Mouse (Mus musculus) erythroblast, embryonic 14.5 days (primary cell): ENCODE results near the gene 4933405L10Rik. TPM values are rescaled to one million over a fixed set of nuclear protein-coding genes. Genes with fewer than 3 reads are reported as not detected.

ENCODE experiments used
- H3K27me3 ChIP-seq: 2 replicates; pipeline ENCODE4 v1.6.1; 2012; ENCODE audit warnings: inconsistent platforms; ENCODE audit not compliant: control insufficient read depth
- H3K36me3 ChIP-seq: 2 replicates; pipeline ENCODE4 v1.6.1; 2012; ENCODE audit warnings: mild to moderate bottlenecking, inconsistent platforms; ENCODE audit not compliant: control insufficient read depth
- H3K4me1 ChIP-seq: 2 replicates; pipeline ENCODE4 v1.6.1; 2012; ENCODE audit warnings: inconsistent platforms; ENCODE audit not compliant: control insufficient read depth
- H3K4me3 ChIP-seq: replicated peaks from 2 replicates; pipeline ENCODE3; 2012; ENCODE audit warnings: moderate library complexity, mild to moderate bottlenecking, inconsistent platforms
- H3K9me3 ChIP-seq: 2 replicates; pipeline ENCODE4 v1.6.1; 2012; ENCODE audit warnings: low read length, inconsistent platforms, mixed read lengths; ENCODE audit not compliant: control insufficient read depth
- GATA1 ChIP-seq: IDR thresholded peaks from 2 replicates; pipeline ENCODE4 v1.6.1; 2012; ENCODE audit warnings: low read length, inconsistent platforms, mixed read lengths
- TAL1 ChIP-seq: IDR thresholded peaks from 3 replicates; pipeline ENCODE4 v1.6.1; 2012; ENCODE audit warnings: low read length, inconsistent platforms, mixed read lengths
- polyA plus RNA-seq: library from polyadenylated mRNA; stranded (reverse); fragments of >175 nt; gene quantifications from 2 replicates; pipeline ENCODE4 v1.2.3, GENCODE M21; 2012

4933405L10Rik gene
- polyA plus RNA-seq, 1 experiment = not detected

DNA sequence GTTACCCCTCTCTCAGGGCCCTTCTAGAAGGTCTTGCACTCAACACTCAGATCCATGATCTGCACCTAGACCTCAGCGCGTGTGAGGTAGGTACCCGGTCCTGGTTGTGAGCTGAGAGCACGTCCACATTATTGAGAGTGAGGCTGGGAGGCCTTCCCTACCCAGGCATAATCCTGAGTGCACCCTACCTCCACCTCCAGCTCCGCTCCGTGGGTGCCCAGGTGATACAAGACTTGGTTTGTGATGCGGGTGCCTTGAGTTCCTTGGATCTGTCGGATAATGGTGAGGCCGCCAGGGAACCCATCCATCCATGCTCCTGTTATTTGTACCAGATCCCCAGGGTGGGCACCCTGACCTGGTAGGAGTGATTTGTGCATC, 17.5 kb upstream of the 4933405L10Rik start:
- no peaks in the 10 kb centered on the region for H3K9me3 ChIP-seq
- peaks cover 30% of the 10 kb centered on the region for H3K4me1 ChIP-seq
- no peak for TF ChIP-seq TAL1
- TF ChIP-seq GATA1 = no peak
- peaks cover 11% of the 10 kb centered on the region for H3K36me3 ChIP-seq
- H3K4me3 ChIP-seq = no peak overlapping the region
- peaks cover 17% of the 10 kb centered on the region for H3K27me3 ChIP-seq

DNA sequence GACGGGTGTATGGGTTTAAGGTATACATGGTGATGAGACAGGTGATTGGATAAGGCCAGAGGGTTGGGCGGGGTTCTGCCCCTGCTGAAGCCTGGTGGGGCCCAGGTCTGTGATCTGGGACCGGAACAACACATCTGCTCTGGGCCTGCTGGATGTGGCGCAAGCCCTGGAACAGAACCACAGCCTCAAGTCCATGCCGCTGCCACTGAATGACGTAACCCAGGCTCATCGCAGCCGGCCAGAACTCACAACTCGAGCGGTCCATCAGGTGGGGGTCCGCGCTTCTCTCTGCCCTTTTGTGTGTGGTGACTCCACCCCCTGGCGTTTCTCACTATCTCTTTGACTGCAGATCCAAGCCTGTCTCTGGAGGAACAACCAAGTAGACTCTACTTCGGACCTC, 16.5 kb upstream of the 4933405L10Rik start:
- Histone ChIP-seq H3K4me1 (peaks cover 28% of the 10 kb centered on the region), H3K27me3 (peaks cover 17% of the 10 kb centered on the region)
- TF ChIP-seq GATA1 = no peak
- no peak for TF ChIP-seq TAL1

GRCm38 (mm10) chr8:105692449-105693182, 14.8 kb upstream of the 4933405L10Rik start:
- peaks cover 17% of the 10 kb centered on the region for H3K27me3 ChIP-seq
- no peak overlapping the region for H3K4me3 ChIP-seq
- TF ChIP-seq TAL1 (no peak), GATA1 (no peak)
- peaks cover 42% of the 10 kb centered on the region for H3K4me1 ChIP-seq
- peaks cover 29% of the 10 kb centered on the region for H3K36me3 ChIP-seq
- H3K9me3 ChIP-seq = no peaks in the 10 kb centered on the region

More for the DNA sequence above, 16.5 kb upstream of the 4933405L10Rik start:
- H3K36me3 ChIP-seq = peaks cover 17% of the 10 kb centered on the region
- H3K9me3 ChIP-seq = no peaks in the 10 kb centered on the region
- H3K4me3 ChIP-seq = no peak overlapping the region

- Histone ChIP-seq H3K36me3 (peaks cover 40% of the 10 kb centered on the region), H3K4me1 (peaks cover 37% of the 10 kb centered on the region), H3K4me3 (peak overlapping the region; percentile 33), H3K27me3 (peaks cover 17% of the 10 kb centered on the region), H3K9me3 (no peaks in the 10 kb centered on the region)
- TF ChIP-seq TAL1 (no peak), GATA1 (no peak)
These were observed 13.8 kb upstream of the 4933405L10Rik start for GRCm38 (mm10) chr8:105693648-105694047.

GRCm38 (mm10) chr8:105694051-105694799, 13.2 kb upstream of the 4933405L10Rik start:
- no peak for TF ChIP-seq GATA1
- no peak for TF ChIP-seq TAL1
- H3K36me3 ChIP-seq = peaks cover 43% of the 10 kb centered on the region
- H3K4me1 ChIP-seq = peaks cover 37% of the 10 kb centered on the region
- H3K9me3 ChIP-seq = no peaks in the 10 kb centered on the region
- H3K4me3 ChIP-seq = peak overlapping the region; percentile 33
- peaks cover 16% of the 10 kb centered on the region for H3K27me3 ChIP-seq

DNA sequence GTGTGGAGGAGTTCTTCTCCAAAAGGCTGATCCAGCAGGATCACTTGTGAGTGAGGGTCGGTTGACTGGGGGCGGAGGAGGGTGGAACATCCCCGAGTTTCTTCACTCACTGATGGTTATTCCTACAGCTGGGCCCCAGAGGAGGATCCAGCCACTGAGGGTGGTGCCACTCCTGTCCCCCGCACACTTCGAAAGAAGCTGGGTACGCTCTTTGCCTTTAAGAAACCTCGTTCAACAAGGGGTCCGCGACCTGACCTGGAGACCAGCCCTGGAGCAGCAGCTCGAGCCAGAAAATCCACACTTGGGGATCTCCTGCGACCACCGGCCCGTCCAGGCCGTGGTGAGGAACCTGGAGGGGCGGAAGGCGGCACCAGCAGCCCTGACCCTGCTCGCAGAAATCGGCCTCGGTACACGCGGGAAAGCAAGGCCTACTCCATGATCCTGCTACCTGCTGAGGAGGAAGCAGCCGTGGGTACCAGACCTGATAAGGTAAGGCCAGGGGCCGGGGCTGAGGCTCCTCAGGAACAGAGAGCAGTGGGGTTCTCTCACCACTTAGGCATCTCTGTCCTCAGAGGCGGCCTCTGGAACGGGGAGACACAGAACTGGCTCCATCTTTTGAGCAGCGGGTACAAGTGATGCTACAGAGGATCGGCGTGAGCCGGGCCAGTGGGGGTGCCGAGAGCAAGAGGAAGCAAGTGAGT, 12.2 kb upstream of the 4933405L10Rik start:
- Histone ChIP-seq H3K4me3 (no peak overlapping the region), H3K4me1 (peaks cover 47% of the 10 kb centered on the region), H3K36me3 (peaks cover 50% of the 10 kb centered on the region), H3K9me3 (no peaks in the 10 kb centered on the region), H3K27me3 (peaks cover 12% of the 10 kb centered on the region)
- TF ChIP-seq TAL1 (no peak), GATA1 (no peak)

DNA sequence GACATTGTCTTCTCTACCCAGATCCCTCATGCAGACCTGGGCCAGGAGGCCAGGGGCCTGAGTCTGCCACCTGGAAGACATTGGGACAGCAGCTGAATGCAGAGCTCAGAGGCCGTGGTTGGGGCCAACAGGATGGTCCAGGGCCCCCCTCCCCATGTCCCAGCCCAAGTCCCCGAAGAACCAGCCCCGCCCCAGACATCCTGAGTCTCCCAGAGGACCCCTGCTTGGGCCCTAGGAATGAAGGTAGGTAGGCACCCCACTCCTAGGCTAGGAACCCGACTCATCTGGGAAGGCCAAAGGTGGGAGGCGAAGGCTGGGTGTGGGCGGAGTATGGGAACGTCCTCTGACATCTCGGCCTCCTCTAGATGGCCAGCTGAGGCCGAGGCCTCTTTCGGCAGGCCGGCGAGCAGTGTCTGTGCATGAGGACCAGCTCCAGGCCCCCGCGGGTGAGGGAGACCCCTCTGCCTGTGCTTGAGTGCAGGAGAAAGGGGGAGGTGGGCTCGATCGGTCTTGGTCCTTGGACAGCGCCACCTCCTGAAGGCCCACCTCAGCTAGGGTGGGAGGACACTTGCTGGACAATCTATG, 10.2 kb upstream of the 4933405L10Rik start:
- Histone ChIP-seq H3K4me3 (no peak overlapping the region), H3K4me1 (peaks cover 63% of the 10 kb centered on the region), H3K27me3 (peaks cover 12% of the 10 kb centered on the region), H3K9me3 (no peaks in the 10 kb centered on the region), H3K36me3 (peaks cover 50% of the 10 kb centered on the region)
- TF ChIP-seq TAL1 (no peak), GATA1 (no peak)

GRCm38 (mm10) chr8:105698734-105699133, 8.7 kb upstream of the 4933405L10Rik start:
- H3K36me3 ChIP-seq = peaks cover 64% of the 10 kb centered on the region

More at GRCm38 (mm10) chr8:105698734-105699133, 8.7 kb upstream of the 4933405L10Rik start:
- Histone ChIP-seq H3K4me1 (peaks cover 62% of the 10 kb centered on the region), H3K4me3 (no peak overlapping the region), H3K27me3 (peaks cover 9% of the 10 kb centered on the region), H3K9me3 (no peaks in the 10 kb centered on the region)
- TF ChIP-seq GATA1 (no peak), TAL1 (no peak)
